Mouse (Mus musculus) kidney, embryonic 14.5 days (tissue): Measurements from ENCODE around the gene Pdia2. TPM values are rescaled to one million over a fixed set of nuclear protein-coding genes. Genes with fewer than 3 reads are reported as not detected.
"Not testable (repeated sequence)": the region's sequence is repeated elsewhere in the genome, so short reads cannot be mapped to it uniquely, and the experiment has no call there.

ENCODE experiments used
- ATAC-seq: fragments of 200-750 bp; cut with Nextera tagmentation; 2 replicates; pipeline ENCODE4 v1.8.0; 2017; ENCODE audit warnings: moderate number of reproducible peaks, mild to moderate bottlenecking, moderate TSS enrichment, moderate library complexity; ENCODE audit not compliant: low FRiP score, low TSS enrichment
- H3K27ac ChIP-seq: fragments of 300-500 bp; sonication (generic); 2 replicates; pipeline ENCODE4 v1.5.1; 2014; ENCODE audit warnings: low read depth, mild to moderate bottlenecking, low read length, moderate library complexity, mixed read lengths
- H3K27me3 ChIP-seq: fragments of 300-500 bp; sonication (generic); 2 replicates; pipeline ENCODE4 v1.6.1; 2014; ENCODE audit warnings: mild to moderate bottlenecking, low read length; ENCODE audit not compliant: control insufficient read depth, insufficient read depth
- H3K36me3 ChIP-seq: fragments of 300-500 bp; sonication (generic); 2 replicates; pipeline ENCODE4 v1.6.1; 2014; ENCODE audit warnings: low read length, mixed read lengths; ENCODE audit not compliant: control insufficient read depth, insufficient read depth
- H3K4me1 ChIP-seq: fragments of 300-500 bp; sonication (generic); 2 replicates; pipeline ENCODE4 v1.6.1; 2014; ENCODE audit warnings: low read length, mixed read lengths; ENCODE audit not compliant: control insufficient read depth, insufficient read depth
- H3K4me2 ChIP-seq: fragments of 300-500 bp; sonication (generic); replicated peaks from 2 replicates; pipeline ENCODE4 v1.6.1; 2014; ENCODE audit warnings: low read depth, mild to moderate bottlenecking, low read length
- H3K4me3 ChIP-seq: fragments of 300-500 bp; sonication (generic); 2 replicates; pipeline ENCODE4 v1.5.1; 2014; ENCODE audit warnings: mild to moderate bottlenecking, low read length
- H3K9ac ChIP-seq: fragments of 300-500 bp; sonication (generic); 2 replicates; pipeline ENCODE4 v1.6.1; 2014; ENCODE audit warnings: low read depth, mild to moderate bottlenecking, low read length, moderate library complexity
- H3K9me3 ChIP-seq: fragments of 300-500 bp; sonication (generic); 2 replicates; pipeline ENCODE4 v1.6.1; 2016; ENCODE audit warnings: low read length; ENCODE audit not compliant: control insufficient read depth
- WGBS: fragments of 180-500 bp; shearing (Covaris S2); extraction: QIAGEN DNeasy Blood & Tissue Kit; methylation state at CpG from one replicate; pipeline ENCODE4 v1.1.7; 2014; 5-methylcytosine and 5-hydroxymethylcytosine counted together
- polyA plus RNA-seq: library from polyadenylated mRNA; unstranded; fragments of >200 nt; fragmentation: Nextera tagmentation; extraction: Ambion mirVana; gene quantifications from 2 replicates; pipeline ENCODE4 v1.2.1, GENCODE M21; 2014

Gene Pdia2
- polyA plus RNA-seq, 1 experiment from 2014 or later, result 0.38 TPM

DNA sequence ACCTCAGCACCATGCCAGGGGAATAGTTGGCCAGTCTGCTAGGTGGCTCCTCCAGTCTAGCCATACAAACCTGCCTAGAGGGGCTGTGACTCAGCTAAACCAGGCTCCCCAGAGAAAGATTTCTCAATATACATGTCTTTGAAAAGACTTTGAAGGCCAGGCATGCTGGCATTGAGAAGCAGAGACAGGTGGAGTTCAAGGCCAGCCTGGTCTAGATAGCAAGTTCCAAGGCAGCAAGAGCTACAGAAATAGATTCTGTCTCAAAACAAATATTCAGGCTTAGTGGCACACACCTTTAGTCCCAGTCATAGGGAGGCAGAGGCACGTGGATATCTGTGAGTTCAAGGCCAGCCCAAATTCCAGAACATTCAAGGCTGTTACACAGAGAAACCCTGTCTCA is 7.5 kb upstream of the Pdia2 start:
- Histone ChIP-seq H3K27me3 (peaks cover 26% of the 10 kb centered on the region), H3K9me3 (no peaks in the 10 kb centered on the region), H3K4me1 (peaks cover 16% of the 10 kb centered on the region), H3K27ac (no peak overlapping the region), H3K36me3 (no peaks in the 10 kb centered on the region), H3K4me2 (no peak overlapping the region), H3K9ac (no peak overlapping the region), H3K4me3 (no peak overlapping the region)
- 56% methylated on average over 1 of the region's 1 CpGs for WGBS
- ATAC-seq, result no peak

DNA sequence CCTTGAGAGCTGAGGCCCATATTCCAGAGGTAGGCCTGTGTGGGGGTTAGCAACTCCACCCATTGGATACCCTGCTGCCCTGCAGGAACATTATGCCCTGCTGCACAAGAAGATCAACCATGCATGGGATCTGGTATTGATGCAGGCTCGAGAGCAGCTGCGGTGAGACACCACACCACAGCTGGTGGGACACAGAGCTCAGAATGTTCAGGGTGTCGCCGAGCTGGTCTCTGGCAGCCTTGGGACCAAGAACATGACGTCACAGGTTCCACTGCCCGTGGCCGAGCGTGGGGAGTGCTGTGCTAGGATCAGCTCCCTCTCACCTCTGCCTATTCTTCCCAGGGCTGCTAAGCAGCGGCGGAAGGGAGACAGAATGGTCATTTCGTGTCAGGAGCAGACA is 5.9 kb upstream of the Pdia2 start:
- Histone ChIP-seq H3K36me3 (no peaks in the 10 kb centered on the region), H3K9ac (no peak overlapping the region), H3K4me3 (no peak overlapping the region), H3K27ac (no peak overlapping the region), H3K9me3 (no peaks in the 10 kb centered on the region), H3K27me3 (peaks cover 42% of the 10 kb centered on the region), H3K4me2 (no peak overlapping the region; the same call in 1 of the 2 replicates), H3K4me1 (peaks cover 16% of the 10 kb centered on the region)
- 24% methylated on average over 11 of the region's 11 CpGs for WGBS
- ATAC-seq, result no peak

DNA sequence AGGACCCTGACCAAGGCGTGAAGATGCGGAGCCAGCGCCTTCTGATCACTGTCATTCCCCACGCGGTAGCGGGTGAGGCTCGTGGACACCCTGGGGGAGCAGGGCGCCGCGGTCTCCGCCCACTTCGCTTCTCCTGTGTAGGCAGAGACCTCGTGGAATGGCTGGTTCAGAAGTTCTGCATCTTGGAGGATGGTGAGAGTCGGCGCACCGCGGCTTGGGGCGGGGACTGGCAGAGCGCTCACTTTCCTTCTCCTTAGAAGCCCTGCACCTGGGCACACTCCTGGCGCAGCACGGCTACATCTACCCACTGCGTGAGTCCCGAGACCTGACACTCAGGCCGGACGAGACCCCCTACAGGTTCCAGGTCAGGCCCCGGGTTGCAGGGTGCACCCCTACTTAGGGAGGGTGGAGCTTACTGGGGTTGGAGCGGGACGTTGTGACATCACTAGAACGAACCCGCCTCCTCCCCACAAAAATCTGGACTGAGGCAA is 4.5 kb upstream of the Pdia2 start:
- Histone ChIP-seq H3K27me3 (peaks cover 42% of the 10 kb centered on the region), H3K4me1 (peaks cover 16% of the 10 kb centered on the region), H3K4me2 (peak overlapping the region; percentile 88), H3K9me3 (no peaks in the 10 kb centered on the region), H3K4me3 (peak overlapping the region; percentile 50), H3K9ac (peak overlapping the region; percentile 50), H3K27ac (no peak overlapping the region), H3K36me3 (no peaks in the 10 kb centered on the region)
- 2% methylated on average over 30 of the region's 30 CpGs for WGBS
- no peak for ATAC-seq

DNA sequence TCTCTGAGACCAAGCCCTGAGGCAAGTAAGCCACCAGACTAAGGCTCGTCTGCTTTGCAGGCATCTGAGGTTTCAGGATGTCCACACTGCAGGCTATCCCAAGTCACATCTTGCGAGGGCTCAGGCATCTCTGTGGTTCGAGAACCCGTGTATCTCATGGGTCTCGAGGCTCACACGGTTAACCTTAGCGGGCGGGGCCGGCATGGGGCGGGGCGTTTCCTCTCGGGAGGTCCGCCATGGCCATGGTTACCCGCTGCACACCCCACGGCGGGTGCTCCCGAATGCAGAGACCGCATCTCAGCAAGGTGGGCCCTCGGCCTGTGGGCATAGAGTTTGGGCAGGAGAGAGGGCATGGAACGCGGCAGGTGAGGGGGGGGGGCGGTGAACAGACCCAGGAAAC is 3.9 kb upstream of the Pdia2 start, which contains the start of gene Rgs11:
Gene Rgs11 (plus strand): TSS at position 215 of the 400 bp plus-strand sequence.
- Histone ChIP-seq H3K36me3 (peaks cover 2% of the 10 kb centered on the region; the same call in 1 of the 2 replicates), H3K4me3 (peak within 1 kb of the TSS; percentile 50), H3K4me1 (peaks cover 16% of the 10 kb centered on the region), H3K27me3 (peaks cover 42% of the 10 kb centered on the region), H3K27ac (no peak within 1 kb of the TSS), H3K9ac (peak within 1 kb of the TSS; percentile 50), H3K9me3 (no peaks in the 10 kb centered on the region), H3K4me2 (peak within 1 kb of the TSS; percentile 88)
- 3% methylated on average over 21 of the region's 22 CpGs for WGBS
- no peak for ATAC-seq

DNA sequence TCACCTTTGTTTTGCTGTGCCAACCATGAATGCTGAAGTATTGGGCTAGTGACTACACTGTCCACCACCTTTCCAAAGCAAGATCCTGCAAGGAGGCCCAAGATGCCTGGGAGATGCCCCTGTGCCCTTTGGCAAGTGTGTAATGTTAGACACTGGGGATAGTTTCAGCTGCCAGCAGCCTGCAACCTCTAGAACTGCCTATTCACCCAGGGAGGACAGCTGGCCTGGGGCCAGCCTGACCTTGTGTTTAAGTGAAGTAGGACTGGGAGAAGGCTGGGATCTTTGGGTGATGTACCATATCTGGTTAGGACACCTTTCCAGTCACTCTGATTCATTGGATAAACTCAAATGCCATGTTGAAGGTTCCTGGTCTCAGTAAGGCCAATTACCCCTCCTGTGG is 3.1 kb upstream of the Pdia2 start:
- Histone ChIP-seq H3K4me3 (no peak overlapping the region), H3K9ac (no peak overlapping the region), H3K27ac (no peak overlapping the region), H3K4me1 (peaks cover 16% of the 10 kb centered on the region), H3K27me3 (peaks cover 42% of the 10 kb centered on the region), H3K9me3 (no peaks in the 10 kb centered on the region), H3K36me3 (peaks cover 7% of the 10 kb centered on the region; the same call in 1 of the 2 replicates), H3K4me2 (no peak overlapping the region)
- no peak for ATAC-seq

DNA sequence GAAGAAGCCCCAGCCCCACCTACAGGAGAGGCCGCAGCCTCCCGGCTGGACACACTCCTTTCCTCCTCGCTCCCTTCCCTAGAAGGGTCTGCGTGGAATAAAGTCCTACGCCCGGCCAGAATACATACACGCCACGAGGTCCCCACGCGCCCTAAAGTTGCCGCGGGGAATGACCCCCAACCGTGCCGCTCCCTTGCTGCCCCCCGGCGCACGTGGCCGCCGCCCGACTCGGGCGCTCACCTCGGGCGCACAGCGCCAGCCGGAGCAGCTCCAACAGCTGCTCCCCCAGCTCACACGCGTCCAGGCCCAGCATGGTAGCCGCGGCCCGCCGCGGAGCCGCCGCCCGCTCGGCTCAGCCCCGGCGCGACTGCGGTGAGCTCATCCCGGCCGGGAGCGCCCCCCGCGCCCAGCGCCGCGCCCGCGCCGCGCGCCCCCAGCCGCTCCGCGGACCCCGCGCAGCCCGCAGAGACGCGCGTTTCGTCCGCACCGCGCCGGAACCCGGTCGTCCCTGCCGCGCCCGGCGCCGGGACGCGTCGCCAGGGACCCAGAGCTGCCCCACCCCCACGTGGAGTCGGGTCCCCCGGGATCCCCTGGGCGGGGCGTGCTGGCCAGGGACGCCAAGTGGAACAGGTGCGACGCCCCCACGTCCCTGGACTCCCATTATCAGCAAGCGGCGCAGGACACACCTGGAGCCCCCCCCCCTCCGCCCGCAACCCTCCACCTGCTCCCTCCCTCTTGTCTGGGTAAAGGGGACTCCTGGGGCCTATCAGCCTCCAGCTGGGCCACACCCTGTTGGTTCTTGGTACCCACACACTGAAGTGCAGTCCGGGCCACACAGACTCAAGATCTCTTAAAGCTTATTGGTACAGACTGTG is 2.2 kb upstream of the Pdia2 start:
- peak overlapping the region; percentile 99 for H3K4me2 ChIP-seq
- H3K27me3 ChIP-seq, result peaks cover 42% of the 10 kb centered on the region
- H3K9me3 ChIP-seq, result no peaks in the 10 kb centered on the region
- peaks cover 13% of the 10 kb centered on the region; the same call in 1 of the 2 replicates for H3K36me3 ChIP-seq
- H3K9ac ChIP-seq, result peak overlapping the region; percentile 66
- H3K4me3 ChIP-seq, result peak overlapping the region; percentile 57
- peaks cover 16% of the 10 kb centered on the region for H3K4me1 ChIP-seq
- under 1% methylated on average over 67 of the region's 92 CpGs for WGBS
- no peak overlapping the region for H3K27ac ChIP-seq
- peak; percentile 56 for ATAC-seq

DNA sequence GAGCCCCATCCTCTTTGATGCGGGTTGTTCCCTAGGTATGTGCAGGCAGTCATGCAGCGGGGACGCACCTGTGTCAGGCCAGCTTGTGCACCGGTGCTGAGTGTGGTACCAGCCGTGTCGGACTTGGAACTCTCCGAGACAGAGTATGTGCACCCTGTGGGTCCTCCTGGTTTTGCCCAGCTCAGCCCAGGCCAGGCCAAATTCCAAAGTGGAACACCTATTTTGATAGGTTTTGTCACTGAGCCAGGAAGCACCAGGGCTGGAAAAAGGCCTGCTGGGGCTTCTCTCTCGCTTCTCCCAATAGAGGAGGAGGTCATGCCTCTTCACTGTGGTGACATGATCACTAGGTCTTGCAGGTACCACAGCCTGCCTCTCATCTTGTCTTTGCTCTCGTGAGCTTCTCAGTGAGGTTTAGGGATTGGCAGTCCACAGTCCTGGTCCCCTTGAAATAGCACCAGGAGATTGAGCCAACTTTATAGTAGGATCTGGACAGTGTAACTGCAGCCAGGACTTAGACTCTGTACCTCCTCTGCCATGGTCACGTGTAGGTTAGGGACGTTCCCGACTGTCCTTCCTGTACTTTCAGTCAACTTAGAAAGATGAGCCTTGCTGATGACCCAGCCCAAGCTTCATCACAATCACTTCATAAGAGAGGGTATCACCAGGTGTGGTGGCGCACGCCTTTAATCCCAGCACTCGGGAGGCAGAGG is 6.3 kb downstream of the Pdia2 start:
- Histone ChIP-seq H3K27me3 (no peaks in the 10 kb centered on the region), H3K9ac (no peak overlapping the region), H3K27ac (no peak overlapping the region), H3K9me3 (no peaks in the 10 kb centered on the region), H3K36me3 (peaks cover 89% of the 10 kb centered on the region), H3K4me2 (no peak overlapping the region), H3K4me3 (no peak overlapping the region), H3K4me1 (no peaks in the 10 kb centered on the region)
- no peak for ATAC-seq
- WGBS, result 95% methylated on average over 15 of the region's 15 CpGs

DNA sequence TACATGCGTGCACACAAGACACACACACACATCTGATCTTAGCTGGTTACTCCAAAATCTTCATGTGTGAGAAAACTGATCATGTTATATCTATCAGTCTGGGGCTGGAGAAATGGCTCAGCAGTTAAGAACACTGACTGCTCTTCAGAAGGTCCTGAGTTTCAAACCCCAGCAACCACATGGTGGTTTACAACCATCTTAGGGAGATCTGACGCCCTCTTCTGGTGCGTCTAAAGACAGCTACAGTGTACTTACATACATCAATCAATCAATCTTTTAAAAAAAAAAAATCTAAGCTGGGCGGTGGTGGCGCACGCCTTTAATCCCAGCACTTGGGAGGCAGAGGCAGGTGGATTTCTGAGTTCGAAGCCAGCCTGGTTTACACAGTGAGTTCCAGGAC is 7.4 kb downstream of the Pdia2 start:
- not testable (repeated sequence) for H3K27ac ChIP-seq, H3K27me3 ChIP-seq, H3K4me3 ChIP-seq, H3K4me2 ChIP-seq, H3K9me3 ChIP-seq, ATAC-seq, H3K4me1 ChIP-seq, H3K9ac ChIP-seq
- peaks cover 91% of the 10 kb centered on the region for H3K36me3 ChIP-seq
- 92% methylated on average over 7 of the region's 7 CpGs for WGBS
